Mouse (Mus musculus): ENCODE measurements at regions not wholly inside any gene's neighbourhood (a gene's known extent, or its start where the extent isn't known, plus 50 kb on each side); places are given as distances from the start of the nearest gene placed in this dataset.
A peak's percentile ranks its signal among the peaks of the same experiment; 100 is the strongest.

DNA sequence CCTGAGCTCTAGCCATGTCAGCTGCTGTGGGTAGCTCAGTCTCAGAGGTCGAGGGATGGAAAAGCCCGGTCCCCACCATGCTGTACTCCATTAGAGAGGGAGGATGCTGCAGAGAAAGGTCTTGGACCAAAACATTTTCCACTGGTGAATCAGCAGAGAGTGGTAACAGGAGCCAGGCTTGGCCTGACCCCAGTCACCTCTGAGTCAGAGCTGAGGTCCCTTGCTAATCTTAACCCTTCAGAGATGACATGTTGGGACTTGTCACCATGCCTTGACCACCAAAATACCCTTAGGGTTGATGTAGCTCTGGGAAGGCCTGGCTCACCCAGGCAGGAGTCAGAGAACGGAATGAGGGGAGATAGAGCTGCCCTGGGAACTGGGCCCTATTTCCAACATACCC is 210.0 kb downstream of the Cyp26b1 start:
- DNase-seq, result no peak

DNA sequence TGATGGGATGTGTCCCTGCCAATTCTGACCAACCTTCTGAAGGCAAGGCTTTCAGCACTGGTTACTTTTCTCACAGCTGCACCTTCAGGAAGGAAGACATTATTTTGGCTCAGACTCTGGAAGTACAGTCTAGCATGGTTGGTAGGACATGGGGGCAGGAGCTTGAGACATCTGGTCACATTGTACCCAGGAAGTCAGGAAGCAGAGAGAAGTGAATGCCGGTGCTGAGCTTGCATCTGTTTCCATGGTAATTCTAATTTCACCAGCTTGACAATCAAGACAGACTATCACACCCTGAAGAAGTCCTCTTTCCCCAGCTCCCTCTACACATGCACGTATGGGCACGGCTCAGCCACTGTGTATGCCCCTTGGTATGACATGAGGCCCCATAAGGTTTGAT is 210.6 kb downstream of the Cyp26b1 start:
- no peak for DNase-seq

DNA sequence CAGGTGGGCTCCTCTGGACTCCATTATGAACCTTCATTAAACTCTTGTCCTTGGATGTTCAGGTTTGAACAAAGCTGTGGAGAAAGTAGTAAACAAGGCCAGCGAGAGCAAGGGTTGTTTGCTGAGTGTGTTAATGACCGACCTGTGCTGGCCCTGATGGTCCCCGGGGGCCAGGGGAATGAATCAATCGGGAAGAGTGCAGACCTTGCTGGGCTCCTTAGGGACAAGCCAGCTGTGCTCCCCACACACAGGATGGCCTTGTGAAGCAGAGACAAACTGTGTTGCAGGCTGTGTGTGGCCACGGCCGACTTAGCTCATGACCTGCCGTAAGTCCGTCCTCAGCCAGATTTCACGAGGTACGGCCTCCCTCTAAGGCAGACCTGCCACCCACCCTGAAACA is 212.1 kb downstream of the Cyp26b1 start:
- DNase-seq, result no peak

DNA sequence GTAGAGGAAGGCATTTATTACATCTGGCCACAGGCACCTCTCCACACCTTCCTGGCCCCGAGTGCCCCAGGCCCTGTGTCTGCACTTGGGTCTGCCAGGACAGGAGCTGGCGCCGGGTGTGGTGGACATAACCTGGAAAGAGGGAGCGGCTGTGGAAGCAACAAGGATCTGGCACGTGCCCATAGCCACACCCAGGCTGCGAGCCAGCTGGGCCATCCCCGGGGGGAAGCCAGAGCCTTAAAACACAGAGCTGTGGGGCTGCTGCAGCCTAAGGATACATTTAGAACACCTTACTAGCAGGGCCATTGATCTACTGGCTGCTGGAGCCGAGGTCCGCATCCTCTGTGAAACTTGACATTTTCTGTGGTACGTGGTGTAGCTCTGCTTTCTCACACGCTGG is 217.0 kb downstream of the Cyp26b1 start:
- peak; percentile 42 to 52 for DNase-seq

DNA sequence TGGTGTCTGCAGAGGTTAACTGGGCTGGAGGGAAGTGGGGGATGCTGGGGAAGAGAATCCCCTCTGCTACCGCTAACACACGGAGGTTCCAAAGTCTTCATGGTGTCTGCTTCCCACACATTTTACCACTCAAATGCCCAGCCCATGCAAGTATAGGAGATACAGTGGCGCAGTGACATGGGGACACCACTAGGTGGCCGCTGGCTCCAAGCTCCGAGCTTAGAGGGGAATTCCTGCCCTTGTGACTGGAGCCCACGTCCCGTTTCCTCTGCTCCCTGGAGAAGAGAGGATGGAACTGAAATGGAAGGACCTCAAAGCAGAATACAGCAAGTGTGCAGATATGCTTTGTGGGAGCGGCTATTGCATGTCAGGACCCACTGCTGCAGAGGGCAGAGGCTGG is 218.2 kb downstream of the Cyp26b1 start:
- DNase-seq, result peak; percentile 72 to 77

DNA sequence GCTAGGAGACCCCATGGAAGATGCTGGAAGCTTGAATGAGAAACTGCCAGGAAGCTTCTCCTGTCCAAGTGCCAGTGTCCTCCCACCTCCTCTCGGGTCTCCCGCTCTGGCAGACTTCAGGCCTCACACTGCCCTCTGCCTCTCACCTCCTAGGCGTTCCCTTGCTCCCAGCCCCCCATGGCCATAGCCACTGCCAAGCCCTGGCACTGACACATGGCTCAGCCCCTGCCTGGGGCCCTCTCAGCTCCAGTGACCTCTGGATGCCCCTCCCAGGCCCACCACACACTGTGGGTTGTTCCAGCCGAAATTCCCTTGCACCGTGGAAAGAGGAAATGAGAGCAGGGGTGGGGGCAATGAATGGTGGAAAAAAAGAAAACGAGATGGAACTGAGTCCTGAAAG is 227.3 kb downstream of the Cyp26b1 start:
- peak in 1 of 2 experiments; percentile 30 for DNase-seq

DNA sequence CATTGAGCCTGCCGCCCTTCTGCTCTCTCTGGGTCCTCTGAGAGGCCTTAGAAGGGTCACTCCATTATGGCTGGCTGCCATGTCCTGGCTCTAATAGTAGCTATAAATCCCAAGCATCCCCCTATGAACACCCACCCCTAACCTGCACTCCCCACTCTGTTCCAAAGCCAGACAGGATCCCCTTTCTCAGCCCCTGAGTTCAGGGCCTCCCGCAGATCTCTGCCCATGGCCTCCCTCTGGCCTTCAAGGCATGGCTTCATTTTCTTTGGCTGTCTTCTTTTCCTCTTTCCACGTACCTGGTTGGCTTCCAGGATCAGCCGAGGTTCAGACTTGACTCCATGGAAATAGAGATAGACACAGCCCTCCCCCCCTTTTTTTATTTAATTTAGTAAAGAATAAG is 227.8 kb downstream of the Cyp26b1 start:
- DNase-seq, result peak in 1 of 2 experiments; percentile 28

DNA sequence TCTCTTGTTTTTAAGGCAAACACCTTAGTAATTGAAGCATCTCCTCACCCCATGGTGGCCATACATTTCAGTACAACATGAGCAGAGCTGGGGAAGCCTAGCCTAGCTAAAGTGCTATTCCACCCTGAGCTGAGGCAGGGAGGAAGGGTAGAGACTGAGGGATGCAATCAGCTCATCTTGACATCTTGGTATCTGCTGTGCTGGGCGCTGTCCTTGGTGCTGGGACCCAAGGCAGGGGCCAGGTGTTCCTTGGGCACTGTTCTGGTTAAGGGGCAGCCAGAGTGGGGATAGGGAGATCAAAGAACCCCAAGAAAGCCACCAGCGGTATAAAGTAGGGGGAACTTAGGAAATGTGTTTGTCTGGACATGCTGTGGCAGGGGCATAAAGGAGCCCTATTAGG is 228.7 kb downstream of the Cyp26b1 start:
- DNase-seq, result no peak

DNA sequence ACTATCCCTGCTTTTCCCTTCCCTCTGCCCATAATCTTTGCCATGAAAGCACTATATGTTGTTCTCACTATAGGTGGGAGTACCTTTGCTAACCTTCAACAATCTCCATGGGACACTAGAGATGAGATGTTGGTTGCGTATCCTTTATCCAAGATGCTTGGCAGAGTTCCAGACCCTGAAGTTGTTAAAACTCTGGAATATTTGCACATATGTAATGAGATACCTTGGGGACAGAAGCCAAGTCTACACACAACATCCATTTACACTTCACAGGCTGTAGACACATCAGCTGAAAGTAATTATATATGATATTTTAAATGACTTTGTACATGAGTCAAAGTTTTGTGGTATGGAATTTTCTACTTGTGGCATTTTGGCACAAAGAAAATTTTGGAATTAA is 231.4 kb downstream of the Cyp26b1 start:
- DNase-seq, result no peak

DNA sequence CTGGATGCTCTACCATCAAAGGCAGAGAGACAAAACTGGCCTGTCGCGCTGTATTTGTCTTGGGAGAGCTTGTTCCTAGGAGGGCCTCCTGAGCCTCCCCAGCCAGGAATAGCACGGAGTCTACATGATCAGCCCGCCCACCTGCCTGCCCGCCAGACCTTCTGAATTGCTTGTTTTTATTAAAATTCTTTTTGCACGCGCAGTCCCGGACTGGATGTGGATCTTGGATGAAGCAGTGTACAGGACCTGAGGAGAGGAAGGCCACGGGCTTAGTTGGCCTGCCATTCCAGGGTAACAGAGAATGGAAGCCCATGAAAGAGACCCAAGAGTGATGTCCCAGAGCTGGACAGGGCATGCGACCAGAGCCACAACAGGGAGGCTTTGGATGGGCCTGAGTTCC is 235.8 kb downstream of the Cyp26b1 start:
- DNase-seq, result no peak

DNA sequence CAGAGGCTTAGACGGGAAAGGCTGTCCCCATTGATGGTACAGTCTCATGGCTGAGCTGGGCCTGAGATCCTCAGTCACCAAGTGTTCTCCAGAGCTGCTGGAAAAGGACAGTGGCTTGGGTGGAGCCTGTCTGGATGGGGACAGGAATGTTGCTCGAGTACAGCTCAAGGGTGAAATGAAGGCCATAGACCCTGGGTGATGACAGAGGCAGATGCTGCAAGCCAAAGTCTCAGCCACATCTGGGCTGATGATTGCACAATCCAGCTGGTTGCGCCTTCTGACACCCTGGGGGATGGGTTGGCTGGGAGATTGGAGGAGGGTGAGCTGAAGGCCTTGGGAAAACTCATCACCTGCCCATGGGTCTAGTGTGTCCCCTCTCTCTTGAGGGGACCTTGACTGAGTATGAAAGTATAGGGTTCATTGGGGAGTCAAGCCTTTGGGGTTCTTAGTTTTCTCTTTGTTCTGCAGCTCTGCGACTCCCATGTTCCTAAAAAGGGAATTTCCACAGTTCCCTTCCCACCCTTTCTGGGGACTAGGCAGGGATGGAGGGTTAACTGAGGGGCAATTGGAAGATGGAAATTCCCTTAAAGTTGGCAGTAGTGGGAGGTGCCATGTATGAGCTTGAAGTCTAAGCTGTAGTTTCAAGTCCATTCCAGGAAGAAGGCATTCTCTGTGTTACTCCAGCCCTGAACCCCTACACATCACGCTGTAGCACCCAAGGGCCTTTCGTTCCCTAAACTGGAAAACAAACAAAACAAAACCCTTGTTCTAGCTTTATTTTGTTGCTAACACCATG is 240.1 kb downstream of the Cyp26b1 start:
- DNase-seq, result no peak

DNA sequence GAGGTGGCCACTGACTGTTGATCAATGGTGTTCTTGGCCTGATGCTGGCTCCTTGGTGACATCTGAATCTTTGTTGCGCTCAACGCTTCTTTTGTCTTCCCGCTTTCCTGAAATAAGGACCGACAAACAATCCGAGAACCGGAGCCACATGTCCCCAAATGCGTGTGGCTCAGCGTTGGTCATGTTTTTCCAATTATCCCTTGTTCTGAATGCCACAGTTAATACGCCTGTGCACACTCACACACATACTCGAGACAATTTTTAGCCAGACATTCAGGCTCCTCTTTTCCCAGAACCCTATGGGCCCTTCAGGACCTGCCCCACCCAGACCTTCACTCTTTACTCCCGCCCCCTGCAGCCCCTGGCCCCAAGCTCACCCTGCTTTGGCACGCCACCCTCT is 248.8 kb downstream of the Cyp26b1 start:
- no peak for DNase-seq

DNA sequence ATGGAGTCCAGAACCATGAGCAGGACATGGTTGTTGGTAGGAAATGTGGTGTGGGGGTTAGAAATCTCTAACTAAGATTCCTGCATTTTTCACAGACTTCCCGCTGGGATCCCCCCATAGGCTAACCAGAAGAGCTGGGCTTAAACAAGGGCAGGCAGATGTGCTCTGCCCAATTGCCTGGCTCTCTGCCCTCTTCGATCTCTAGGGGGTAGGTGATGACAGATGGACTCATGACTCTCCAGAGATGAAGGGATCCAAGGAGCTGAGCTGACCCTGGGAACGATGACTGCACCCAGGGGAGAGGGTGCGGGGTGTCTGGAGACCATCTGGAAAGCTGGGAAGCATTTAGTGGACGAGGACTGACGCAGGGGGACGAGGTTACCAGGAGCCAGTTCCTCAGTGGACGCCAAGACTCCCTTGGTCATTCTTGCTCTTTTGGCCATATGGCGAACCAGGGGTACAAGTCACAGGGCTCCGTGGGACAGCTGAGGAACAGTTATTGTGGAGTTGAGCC is 260.0 kb downstream of the Cyp26b1 start:
- DNase-seq, result peak in 1 of 2 experiments; percentile 44

DNA sequence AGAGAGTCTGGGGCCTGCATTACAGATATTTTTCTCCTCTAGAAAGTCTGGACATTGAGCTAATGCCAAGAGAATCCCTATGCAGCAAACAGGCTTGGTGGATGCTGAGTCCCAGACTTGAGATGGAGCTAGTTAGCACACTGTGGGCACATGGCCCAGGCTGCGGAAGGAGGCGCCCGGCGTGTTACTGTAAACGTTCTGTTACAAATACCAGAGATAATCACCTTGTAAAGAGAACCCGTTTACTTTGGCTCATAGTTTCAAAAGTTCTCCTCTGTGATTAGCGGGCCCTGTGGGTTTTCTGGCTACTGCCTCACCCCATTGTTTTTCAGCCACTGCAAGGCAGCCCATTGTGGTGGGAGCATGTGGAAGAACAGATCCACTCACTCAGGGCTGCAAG is 264.6 kb downstream of the Cyp26b1 start:
- DNase-seq, result peak; percentile 37 to 63

DNA sequence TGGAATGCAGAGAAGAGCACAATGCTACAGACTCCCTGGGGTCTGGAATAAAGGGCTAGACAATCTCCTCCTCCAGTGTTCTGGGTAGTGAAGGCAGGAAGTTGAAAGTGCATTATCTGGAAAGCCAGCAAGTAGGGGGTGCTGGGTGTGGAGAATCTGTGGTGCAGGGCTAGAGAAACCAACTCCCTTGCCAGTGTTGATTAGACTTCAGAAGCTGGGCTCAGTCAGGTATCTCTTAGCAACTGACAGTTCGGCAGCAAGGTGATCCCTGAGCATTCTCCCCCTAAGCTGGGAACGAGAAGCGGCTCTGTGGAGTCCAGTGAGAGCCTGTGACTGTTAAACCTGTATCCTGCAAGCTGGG is 265.7 kb downstream of the Cyp26b1 start:
- DNase-seq, result no peak

DNA sequence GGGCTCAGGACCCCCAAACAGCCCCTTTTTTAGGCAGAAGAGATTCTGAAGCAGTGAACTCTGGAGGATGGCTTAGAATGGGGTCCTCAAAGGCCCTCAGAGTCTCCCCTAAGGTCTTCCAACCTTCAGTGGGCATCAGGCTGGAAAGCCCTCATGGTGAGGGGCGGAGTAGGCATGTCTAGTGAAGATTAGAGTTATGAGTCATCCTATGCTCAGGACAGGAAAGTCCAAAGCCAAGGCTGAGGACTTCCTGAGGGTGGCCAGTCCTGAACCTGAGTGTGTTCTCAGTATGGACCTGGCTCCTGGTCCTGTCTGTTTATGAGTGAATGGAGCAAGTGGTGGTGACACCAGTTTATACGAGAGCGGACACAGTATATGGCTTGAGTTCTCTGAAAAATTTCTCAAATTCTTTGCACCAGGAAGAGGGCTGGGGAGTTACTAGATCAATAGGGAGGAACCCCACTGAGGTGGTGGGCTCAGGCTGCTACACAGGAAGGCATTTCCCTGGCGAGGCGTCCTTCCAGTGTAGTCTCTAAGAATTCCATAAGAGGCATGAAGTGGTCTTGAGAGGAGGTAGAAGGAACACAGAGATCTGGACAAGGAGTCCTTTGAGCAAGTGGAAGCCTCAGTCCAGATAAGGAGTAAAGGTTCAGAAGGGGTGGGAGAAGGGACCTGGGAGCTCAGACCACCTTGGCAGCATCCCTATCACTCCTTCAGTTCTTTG is 266.2 kb downstream of the Cyp26b1 start:
- no peak for DNase-seq

DNA sequence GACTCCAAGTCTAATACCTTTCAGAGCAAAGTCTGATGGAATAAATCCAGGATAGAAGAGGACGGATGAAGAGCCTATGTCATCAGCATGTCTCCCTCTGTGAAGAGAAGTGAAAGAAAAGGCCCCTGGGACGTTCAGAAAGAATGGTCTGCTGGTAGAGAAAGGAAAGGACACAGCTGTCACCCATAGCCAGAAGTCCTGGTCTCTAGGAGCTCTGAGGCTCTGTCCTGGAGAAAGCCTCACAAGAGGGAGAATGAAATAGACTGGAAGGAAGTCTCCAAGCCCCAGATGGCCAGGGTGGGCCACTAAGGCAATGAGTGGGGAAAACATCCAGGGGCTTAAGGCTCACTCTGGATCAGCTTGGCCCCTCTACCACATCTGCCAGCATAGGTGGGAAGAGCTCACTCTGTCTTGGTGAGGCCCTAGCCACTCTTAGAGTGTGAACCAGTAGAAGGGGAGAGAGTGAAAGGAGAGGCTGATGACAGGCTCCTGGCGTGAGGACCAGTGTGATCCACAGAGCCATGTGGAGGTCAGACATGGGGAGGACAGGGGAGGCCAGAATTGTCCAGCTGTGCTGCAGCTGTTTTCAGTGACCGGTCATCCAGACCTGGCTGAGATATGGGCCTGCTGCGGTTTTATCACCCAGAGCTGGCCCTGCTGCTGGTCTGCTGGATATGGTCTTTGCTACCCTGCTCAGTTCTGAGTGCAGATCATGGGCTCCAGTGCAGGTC is 268.2 kb downstream of the Cyp26b1 start:
- DNase-seq, result no peak

DNA sequence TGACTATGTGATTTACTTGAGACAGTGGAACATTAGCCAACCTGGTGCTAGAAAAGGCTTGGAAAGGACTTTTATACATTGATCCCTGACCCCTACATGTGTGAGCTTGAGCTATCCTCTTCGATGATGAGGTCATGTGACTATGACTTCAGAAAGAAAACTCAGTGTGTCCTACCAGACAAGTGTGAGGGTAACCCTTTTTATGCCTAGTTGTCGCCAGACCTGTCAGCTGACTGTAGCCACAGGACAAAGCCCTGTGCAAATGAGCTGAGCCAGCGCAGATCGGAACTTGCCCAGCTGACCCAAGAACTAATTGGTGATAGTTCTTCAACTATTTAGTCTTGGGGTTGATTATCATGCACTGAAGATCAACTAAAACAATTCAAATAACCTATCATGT is 269.5 kb downstream of the Cyp26b1 start:
- DNase-seq, result no peak

DNA sequence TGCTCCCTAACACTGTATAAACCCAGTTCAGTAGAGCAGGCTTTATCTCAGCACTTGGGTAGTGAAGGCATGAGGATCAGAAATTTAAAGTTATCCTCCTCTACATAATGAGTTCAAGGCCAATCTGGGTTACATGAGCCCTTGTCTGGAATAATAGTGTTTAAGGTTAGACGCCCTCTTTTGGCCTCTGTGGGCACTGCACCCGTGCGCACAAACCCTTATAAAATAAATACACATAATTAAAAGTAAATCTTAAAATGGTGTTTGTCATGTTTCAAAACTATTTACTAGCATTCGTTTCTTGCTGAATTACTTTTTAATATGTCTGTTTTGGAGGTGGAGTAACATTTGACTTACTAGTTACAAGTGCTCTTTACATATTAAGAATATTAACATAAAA is 271.2 kb downstream of the Cyp26b1 start:
- DNase-seq, result no peak

DNA sequence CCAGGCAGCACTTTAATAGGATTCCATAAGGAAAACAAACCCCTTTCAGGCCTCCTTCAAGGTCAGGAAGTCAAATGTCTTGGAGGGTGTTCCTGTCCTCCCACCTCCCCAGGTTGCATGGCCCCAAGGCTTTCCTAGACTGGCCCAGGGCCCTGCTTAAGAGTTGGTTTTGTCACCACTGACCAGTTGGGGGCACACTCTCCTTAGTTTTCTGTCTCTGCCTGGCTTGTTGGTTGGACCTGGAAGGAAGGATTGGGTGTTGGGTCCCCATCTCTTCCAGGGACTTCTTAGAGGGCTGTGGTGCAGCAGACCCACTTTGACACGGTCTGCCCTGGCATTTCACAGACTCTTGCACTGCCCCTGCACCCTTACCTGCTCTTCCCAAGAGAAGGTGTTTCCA is 273.1 kb downstream of the Cyp26b1 start:
- peak; percentile 58 to 63 for DNase-seq

DNA sequence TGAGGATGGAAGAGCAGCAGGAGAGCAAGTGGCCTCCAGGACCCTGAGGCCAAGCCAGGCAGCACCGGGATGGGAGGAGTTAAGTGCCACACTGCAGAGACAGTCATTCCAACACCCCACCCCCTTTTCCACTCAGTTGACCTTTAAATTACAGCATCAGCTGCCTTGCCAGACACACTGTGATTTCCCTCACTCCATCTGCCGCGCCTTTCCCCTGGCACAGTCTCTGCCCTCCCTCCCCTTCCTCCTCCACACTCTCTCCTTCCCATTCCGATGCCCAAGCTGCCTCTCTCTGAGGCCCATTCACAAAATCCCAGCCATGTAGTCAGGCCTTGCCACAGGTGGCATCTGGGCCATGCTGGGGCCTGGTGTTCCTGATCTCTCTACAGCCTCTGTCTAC is 274.9 kb downstream of the Cyp26b1 start:
- DNase-seq, result peak; percentile 91 to 92

DNA sequence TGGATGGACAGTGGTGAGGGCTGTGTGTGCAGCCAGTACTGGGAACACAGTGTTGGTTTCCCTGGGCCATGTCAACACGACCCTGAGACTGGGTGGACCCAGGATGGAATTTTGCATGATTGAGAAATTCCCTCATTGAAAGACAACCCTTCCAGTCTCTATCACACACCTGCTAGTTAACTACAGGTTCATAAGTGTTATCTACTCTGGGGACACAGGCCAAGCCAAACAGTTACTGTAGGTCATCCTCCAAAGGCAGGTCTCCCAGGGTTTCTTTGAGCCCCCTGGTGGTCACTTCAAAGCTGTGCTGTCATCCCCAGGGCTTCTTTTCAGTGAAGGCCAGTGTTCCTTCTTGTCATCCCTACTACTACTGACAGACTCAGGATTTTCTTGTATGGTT is 276.7 kb downstream of the Cyp26b1 start:
- no peak for DNase-seq

DNA sequence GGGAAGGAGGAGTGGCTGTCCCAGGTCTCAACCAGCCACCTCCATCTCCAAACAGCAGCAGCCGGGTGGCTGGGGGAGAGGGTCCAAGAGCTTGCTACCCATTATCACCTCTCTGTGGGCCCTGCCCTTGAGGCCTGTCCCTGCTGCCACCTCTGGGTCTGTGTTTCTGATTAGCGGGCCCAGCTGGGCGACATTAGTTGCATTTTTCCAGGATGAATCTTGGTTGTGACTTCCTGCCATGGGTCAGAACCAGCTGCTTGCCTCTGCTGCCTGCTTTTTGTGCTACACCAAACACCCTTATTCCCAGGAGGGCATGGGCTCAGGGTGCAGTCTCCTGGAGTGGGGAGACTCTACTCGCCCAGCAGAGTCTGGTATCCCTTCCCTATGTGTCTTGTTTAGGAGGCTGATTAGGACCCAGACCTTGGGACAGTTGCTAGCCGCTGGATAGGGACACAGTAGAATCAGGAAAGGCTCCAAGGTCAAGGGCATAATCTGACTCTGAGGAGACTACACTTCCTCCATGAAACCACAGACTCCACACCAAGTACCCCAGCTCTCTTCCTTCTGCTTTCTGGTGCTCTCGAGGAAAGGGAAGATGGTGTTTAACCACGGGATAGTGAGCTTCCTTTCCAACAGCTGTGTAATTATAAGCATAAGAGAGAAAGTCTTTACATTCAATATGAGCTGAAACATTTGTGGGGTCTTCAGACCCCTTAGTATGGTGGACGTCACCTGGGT is 278.4 kb downstream of the Cyp26b1 start:
- no peak for DNase-seq
